Mouse (Mus musculus): ENCODE measurements at regions not wholly inside any gene's neighbourhood (a gene's known extent, or its start where the extent isn't known, plus 50 kb on each side); places are given as distances from the start of the nearest gene placed in this dataset.

DNA sequence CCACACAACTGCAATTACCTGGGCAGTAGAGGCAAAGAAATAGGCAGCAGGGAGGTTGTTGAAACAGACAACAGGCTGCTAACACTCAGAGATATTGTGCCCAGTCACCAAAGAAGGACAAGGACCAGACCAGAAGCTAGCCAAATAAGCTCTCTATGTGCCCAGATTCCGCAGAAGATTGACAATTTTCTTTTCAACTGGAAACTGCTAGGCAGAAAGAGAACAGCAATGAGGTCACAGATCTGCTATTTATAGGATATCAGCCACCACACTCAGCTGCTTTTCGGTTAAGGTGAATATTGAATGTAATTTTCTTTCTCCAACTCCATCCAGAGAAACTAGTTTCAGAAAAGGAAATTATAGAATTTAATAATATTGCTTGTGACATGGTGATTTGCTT is 486.3 kb upstream of the Cited2 start:
- peak; percentile 68 for ATAC-seq (ENCODE audit: insufficient number of reproducible peaks, low FRiP score, low TSS enrichment)

DNA sequence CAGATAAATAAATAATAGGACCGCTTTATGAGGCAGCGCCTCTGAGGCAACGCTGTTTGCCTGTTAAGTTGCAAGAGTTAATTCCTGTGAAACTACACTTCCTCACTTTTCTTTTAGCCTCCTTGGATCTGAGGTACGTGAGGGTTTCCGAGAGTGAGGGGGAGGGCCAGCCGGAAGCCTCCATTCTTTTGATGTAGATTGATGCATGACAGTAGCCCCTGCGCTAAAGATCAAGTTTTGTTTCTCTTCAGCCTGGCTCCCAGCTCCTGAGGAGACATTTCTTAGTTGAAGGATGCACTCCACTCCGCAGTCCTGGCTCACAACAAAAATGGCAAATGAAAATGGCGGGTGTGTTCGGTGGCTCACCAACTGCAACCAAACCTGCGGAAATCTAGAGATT is 485.6 kb upstream of the Cited2 start:
- ATAC-seq (ENCODE audit: insufficient number of reproducible peaks, low FRiP score, low TSS enrichment): 0 out of 2 replicates have a peak, but pooled peaks have one; percentile 18

DNA sequence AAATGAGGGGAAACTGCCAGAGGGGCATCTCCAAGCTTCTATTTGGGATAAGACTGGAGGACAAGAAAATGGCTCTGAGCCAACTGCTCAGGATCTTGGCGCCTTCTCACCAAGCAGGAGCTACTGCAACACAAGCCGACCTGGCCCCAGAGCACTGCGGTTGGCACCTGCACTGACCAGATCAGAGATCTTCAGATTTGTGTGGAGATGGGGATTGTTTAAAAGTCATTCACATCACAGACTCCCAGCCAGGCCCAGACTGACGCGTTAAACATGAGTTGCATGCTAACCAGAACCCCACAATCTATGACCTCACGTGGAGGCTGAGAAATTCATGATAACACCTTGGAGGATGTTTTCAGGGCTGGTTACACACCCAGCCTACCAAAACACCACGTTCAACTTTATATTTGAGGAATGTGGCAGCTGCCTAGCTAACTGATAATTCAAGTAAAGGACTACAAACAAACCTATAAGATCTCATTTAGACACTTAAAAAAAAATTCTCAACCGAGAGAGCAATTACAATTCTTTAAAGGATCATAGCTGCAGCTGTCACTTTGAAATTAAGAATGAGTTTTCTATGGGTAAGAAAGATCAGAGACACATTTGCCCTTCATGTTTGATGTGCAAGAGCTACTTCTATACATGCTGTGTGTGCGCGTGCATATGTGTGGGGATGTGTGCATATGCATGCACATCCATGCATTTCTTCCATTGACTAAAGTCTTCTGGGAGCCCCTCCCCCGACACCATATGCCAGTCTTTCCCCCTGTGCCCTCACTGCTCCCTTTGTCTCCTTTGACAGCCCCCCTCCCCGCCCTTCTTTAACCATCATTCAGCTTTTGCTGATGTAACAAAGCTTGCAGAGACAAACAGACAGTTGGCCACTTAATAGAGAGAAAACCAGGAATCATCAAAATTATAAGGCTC is 484.8 kb upstream of the Cited2 start:
- no peak for ATAC-seq (ENCODE audit: insufficient number of reproducible peaks, low FRiP score, low TSS enrichment)

DNA sequence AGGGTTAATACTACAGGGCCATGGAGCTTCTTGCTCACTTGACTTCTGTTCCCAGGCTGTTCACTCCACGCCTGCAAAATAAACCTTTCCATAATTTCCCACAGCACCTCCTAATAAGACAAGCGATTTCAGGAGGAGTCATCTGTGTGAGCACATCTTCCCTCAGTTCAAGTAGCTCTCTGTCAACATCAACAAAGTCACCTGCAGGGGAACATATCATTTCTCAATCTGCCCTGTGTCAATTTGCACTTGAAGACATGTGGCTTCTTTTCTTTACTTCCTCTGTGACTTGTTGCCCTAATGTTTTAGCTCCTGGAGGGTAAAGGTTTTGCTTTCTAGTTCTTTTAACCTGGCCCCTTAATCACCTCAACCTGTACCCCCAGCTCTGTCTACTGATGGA is 474.7 kb upstream of the Cited2 start:
- no peak for ATAC-seq (ENCODE audit: insufficient number of reproducible peaks, low FRiP score, low TSS enrichment)

DNA sequence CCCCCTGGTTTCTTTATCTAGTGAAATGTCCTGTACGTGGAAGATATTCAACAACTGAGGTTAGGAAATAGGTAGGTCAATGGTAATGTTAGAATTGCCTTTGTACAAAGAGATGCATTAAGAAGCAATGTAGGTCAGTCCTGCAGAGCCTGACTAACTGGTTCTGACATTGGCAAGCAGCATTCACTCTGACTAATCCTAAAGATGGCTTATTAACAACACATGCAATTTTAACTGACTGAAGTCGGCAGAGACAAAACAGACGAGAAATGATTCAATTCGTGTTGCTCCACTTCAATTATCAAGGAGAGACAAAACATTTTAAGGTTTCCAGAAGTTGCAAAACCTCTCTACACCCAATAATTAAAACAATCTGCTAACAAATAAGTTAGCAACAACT is 470.0 kb upstream of the Cited2 start:
- peak; percentile 98 for ATAC-seq (ENCODE audit: insufficient number of reproducible peaks, low FRiP score, low TSS enrichment)

DNA sequence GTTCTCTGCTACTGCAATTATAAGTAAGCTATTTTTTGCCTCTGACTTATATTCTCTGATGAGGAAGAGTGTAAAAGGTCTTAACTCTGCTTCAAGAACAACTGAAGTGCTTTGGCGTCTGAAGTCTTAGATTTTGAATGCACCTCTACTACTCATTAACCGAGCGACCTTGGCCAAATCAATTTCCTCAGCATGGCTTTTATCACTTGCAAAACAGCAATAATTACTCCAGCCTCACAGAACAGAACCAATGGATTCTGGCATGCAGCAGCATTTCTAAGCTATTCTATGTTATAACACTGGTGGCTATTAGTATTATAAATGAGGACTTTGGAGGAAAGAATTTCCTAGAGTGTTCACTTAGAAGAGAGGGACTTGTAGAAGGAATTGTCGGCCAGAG is 462.9 kb upstream of the Cited2 start:
- no peak for ATAC-seq (ENCODE audit: insufficient number of reproducible peaks, low FRiP score, low TSS enrichment)

DNA sequence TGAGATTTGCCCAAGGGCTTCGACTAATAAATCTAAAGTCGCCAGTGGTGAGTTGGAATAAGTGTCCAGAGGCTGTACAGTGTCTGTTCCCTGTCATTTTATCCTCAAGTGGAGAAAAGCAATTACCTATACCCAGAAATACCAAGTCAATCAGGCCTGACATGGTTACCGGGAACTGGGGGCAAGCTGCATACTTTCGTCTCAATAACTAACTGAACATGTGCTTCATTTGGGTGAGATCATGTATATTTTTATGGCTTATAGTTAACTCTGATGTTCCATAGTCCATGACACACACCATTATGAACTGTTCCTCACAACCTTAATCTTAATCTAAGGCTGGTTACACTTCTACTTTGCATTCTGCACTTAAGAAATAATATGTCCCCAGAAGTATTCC is 462.4 kb upstream of the Cited2 start:
- ATAC-seq (ENCODE audit: insufficient number of reproducible peaks, low FRiP score, low TSS enrichment): no peak

DNA sequence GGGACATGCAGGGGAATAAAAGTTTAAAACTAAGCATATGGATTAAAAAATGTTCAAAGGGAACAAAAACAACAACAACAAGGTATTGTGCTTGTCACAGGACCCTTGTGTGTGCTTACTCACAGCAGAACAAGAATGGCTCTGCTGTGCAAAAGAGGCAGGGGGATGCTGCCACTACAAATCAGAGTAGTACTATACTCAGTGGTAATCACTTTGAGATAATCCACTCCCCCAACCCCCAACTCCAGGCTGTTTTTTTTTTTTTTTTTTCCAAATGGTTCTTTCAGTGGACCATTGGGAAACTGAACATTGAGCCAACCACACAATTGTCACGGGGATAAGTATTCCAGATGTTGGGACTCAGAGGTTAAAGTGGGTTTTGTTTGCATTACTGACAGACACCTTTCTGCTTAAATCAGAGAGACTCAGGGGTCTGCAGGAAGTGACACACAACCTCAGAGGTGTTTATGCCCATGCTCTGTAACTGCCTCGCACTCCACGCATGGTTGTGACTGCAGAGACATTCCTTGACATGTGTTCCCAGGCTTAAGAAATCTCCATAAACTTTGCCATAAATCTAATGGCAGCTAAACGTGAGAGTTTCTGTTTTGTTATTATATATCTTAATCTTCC is 461.7 kb upstream of the Cited2 start:
- no peak for ATAC-seq (ENCODE audit: insufficient number of reproducible peaks, low FRiP score, low TSS enrichment)

DNA sequence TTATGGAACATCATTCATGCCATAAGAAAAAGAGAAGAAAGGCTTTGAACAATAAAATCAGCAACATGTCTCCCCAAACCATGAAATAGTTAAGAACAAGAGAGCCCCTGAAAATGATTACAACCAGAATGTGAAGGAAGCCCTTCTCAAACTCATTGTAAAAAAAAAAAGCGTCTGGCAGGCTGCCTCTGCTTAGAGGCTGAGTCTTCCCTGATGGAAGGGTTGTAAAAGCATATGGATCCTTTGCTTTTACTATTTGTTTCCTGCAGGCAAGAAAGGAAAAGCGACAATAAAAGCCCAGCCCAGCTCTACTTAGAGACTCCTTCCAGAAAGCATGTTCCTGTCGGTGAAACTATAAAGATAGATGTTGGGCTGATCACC is 461.2 kb upstream of the Cited2 start:
- no peak for ATAC-seq (ENCODE audit: insufficient number of reproducible peaks, low FRiP score, low TSS enrichment)

DNA sequence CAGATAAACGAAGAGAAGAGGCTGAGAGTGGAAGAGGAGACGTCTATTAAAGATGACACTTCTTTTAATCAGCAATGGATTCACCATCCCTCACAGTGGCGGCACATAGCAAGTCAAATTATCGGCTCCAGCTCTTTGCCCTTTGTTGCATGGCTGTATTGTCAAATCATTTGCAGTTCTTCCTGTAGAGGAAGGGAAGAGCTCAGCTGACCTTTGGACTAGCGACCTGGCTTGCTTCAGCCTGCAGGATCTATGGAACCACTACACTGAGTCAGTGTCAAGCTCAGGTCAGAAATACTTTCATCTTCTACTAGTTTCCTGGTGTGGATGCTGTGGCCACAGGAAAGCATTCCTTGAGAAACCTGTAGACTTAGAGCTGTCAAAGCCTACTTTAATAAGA is 450.4 kb upstream of the Cited2 start:
- ATAC-seq (ENCODE audit: insufficient number of reproducible peaks, low FRiP score, low TSS enrichment): no peak

DNA sequence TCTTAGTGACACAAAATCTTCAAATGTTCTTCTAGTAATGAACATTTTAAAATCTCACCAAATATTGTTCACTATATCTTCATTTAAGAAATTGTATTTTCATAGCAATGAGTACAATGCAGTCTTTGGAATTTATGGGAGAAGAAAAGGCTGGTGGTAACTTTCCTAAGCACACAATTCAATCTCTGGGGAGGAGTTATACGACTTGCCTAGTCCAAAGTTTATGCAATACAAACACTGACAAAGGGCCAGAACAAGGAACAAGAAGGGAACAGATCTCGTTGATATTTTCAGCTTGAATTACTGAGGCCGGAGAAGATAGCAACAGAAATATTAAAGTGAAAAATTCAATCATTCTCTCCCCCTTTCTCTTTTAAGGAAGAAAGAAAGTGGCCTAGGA is 449.2 kb upstream of the Cited2 start:
- ATAC-seq (ENCODE audit: insufficient number of reproducible peaks, low FRiP score, low TSS enrichment): no peak

DNA sequence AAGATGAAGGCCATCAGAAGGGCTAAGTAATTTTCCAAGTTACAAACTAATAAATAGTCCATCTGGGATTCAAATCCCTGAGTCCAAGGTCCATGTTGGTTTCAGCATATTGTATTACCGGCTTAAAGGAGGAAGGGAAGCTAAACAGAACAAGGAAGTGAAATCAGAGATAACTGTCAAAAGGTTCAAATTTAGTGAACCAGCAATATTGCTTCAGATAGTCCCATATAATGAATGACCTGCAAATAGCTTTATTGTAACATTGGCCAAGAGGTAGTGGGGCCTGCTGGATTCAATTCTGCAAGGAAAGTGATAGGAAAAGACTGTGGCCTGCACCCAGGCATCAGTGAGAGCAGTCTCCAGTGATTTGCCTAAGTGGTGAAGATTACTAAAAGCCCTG is 447.8 kb upstream of the Cited2 start:
- ATAC-seq (ENCODE audit: insufficient number of reproducible peaks, low FRiP score, low TSS enrichment): no peak

DNA sequence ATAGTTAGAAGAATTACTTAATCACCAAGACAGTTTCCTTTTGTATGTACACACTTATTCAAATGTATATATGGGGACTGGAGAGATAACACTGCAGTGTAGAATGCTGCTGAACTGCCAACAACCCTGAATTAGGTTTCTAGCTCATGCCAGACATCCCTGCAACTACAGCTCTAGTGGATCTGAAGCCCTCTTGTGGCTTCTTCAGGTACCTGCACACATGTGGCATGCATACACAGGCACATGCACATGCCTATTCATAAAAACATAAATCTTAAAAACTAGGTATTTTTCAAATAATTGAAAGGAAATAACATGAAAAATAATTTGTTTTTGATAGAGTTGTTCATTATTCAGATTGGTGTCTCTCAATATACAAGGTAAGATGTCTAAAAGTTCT is 445.1 kb upstream of the Cited2 start:
- no peak for ATAC-seq (ENCODE audit: insufficient number of reproducible peaks, low FRiP score, low TSS enrichment)

DNA sequence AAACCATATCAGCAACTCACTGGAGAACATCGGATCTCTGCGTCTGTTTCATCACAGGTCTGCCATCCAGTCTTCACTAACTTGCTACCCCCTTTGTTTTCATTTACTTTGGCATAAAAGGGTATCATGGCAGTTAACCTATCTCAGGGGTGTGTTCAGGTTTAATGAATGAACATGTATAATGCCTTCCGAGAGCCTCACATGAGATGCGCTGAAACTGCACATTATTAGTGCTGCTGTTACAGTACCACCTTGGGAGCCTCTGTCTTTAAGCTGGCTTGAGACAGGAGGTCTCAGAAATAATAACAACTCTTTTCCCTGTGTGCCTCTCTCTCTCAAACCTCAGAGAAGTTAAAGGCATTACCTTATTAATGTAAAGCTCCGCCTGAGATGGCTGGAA is 438.2 kb upstream of the Cited2 start:
- no peak for ATAC-seq (ENCODE audit: insufficient number of reproducible peaks, low FRiP score, low TSS enrichment)

DNA sequence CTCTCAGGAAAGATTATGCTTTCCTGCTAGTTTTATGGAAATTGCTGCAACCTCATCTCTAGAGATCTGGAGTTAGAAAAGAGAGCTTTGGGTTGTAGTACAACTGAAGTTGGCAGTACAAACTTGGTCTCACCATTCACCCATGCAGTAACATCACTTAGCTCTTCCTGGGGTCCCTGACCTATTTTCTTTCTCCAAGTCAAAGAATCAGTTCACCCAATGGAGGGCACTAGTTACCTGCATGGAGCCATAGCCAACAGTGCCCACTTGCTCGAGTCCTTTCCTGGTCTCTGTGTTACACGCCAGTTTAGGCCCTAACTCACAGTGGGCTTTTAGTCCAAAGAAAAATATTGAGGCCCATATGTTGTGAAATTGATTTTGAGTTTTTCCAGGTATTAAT is 435.9 kb upstream of the Cited2 start:
- no peak for ATAC-seq (ENCODE audit: insufficient number of reproducible peaks, low FRiP score, low TSS enrichment)

DNA sequence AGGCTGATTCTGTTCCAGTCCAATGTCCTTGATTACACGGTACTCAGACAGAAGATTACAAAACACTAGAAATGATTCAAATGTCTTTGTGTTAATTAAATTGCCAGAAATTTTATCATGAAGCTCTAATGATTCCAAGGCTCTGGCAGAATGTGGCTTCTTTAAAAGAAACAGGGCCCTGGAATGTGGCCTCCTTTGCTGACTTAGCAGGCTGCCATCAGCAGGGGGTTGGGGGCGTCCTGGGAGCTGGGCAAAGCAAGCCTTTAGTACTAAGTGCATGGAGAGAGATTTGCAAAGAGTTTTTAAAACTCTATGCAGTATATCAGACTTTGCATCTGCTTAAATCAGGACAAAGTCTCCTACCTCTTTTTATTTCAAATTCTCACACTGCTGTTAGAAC is 434.8 kb upstream of the Cited2 start:
- ATAC-seq (ENCODE audit: insufficient number of reproducible peaks, low FRiP score, low TSS enrichment): no peak

DNA sequence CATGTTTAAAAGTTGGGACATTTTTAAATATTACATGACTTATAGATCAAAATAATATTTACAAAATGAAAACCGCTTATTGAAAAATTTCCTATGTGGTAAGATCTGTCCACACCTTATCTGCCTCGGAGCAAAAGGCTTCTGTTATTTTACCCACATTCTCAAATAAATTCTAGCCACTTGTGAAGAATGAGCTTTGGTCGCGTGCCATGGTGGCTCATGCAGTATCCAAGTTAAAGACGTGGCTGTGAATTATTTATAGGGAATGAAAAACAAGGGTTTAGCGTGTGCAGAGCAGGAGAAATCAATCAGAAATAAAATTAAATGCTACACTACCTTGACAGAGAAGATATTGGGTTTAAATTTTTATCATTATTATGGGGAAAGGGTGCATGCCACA is 430.7 kb upstream of the Cited2 start:
- no peak for ATAC-seq (ENCODE audit: insufficient number of reproducible peaks, low FRiP score, low TSS enrichment)

DNA sequence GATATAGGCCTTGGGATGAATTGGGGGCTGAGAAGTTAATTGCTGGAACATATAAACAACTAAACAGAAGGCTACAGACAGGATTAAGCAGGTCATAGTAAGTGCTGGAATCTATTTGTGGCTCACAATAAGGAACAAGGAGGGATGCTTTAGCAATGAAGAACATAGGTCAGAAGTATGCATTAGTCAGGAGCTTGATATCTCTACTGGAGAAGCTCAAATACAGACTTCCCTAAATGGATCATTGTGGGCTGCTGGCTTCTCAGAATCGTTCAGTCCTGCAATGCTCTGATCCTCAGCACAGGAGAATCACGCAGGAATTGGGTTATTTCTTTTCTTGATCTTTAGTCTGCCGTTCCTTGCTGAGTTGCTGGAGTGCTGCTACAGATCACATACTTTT is 428.6 kb upstream of the Cited2 start:
- ATAC-seq (ENCODE audit: insufficient number of reproducible peaks, low FRiP score, low TSS enrichment): no peak

DNA sequence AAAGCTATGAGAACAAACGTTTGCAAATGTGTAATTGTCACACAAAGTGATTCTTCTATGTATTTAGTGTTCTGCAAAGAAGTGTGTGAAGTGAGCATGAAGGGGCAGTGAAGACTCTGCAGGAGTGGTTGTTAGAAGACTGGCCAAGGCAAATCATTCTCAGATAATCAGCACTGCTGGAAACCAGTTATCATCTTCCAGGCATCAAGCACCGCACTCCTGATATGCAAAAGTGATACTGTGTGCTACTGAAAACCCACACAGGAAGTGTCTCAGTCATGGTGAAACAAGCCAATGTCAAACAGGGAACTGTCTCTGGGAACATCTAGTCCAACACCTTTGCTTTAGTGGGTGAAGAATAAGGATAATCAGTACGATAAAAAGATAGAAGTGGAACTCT is 427.9 kb upstream of the Cited2 start:
- no peak for ATAC-seq (ENCODE audit: insufficient number of reproducible peaks, low FRiP score, low TSS enrichment)

DNA sequence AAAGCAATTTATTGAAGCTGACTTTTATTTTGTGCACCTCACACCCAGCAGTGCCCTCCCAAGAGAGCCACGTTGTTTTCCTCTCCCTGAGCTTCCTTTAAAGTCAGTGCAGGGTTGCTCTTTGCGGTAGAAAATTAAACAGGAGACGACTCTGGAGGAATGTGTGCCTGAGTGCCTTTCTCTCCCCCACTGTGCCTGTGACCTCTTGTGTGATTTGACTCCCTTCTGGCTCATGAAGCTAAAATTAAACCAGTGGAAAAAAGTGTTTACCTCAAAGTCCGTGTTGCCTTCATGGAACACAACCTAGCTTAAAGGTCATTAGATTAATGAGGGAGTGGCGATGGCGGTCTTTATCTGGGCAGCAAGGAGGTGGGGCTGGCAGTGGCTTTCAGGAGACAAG is 423.4 kb upstream of the Cited2 start:
- ATAC-seq (ENCODE audit: insufficient number of reproducible peaks, low FRiP score, low TSS enrichment): peak; percentile 52; the same call in 1 of the 2 replicates

DNA sequence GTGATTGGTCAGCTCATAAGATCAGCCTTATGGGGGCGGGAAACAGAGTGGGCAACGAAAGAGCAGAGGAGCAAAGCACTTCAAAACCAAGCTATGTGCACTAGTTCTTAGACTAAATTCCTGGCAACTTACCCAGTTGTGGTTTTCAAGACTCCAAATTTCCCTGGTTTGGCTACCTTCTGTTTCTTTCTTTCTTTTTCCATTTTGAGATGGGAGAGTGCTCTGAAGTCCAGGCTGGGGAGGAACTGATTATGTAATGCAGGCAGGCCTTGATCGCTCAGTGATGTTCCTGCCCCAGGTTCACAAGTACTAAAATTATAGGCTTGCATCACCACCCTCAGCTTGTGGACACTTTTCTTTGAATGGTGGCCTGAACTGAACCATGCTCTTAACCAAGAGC is 396.3 kb upstream of the Cited2 start:
- ATAC-seq (ENCODE audit: insufficient number of reproducible peaks, low FRiP score, low TSS enrichment): no peak
